Mouse (Mus musculus) forebrain, embryonic 11.5 days (tissue): ENCODE results near the gene Gramd1a. TPM values are rescaled to one million over a fixed set of nuclear protein-coding genes. Genes with fewer than 3 reads are reported as not detected.

Source experiments
- ATAC-seq: fragments of 200-750 bp; cut with Nextera tagmentation; replicated peaks from 2 replicates; pipeline ENCODE4 v1.8.0; 2017; ENCODE audit warnings: moderate TSS enrichment; ENCODE audit not compliant: low FRiP score
- DNase-seq: peaks from one replicate; pipeline ENCODE4 v3.0.0-alpha.2; 2017; ENCODE audit warnings: low spot score
- H3K27ac ChIP-seq: fragments of 300-500 bp; sonication (generic); 2 replicates; pipeline ENCODE4 v1.5.1; 2014; ENCODE audit warnings: low read depth, low read length
- H3K27me3 ChIP-seq: fragments of 300-500 bp; sonication (generic); 2 replicates; pipeline ENCODE4 v1.6.1; 2014; ENCODE audit warnings: mild to moderate bottlenecking, low read length, mixed read lengths; ENCODE audit not compliant: control insufficient read depth, insufficient read depth
- H3K36me3 ChIP-seq: fragments of 300-500 bp; sonication (generic); 2 replicates; pipeline ENCODE4 v1.6.1; 2014; ENCODE audit warnings: mild to moderate bottlenecking, low read length, moderate library complexity, mixed read lengths; ENCODE audit not compliant: control insufficient read depth, insufficient read depth
- H3K4me1 ChIP-seq: fragments of 300-500 bp; sonication (generic); replicated peaks from 2 replicates; pipeline ENCODE4 v1.6.1; 2014; ENCODE audit warnings: low read length, mixed read lengths; ENCODE audit not compliant: control insufficient read depth, insufficient read depth
- H3K4me2 ChIP-seq: fragments of 300-500 bp; sonication (generic); 2 replicates; pipeline ENCODE4 v1.6.1; 2014; ENCODE audit warnings: low read depth, mild to moderate bottlenecking, low read length, moderate library complexity, mixed read lengths; ENCODE audit not compliant: severe bottlenecking
- H3K4me3 ChIP-seq: fragments of 300-500 bp; sonication (generic); 2 replicates; pipeline ENCODE4 v1.5.1; 2014; ENCODE audit warnings: low read depth, low read length
- H3K9ac ChIP-seq: fragments of 300-500 bp; sonication (generic); 2 replicates; pipeline ENCODE4 v1.6.1; 2014; ENCODE audit warnings: low read length
- H3K9me3 ChIP-seq: fragments of 300-500 bp; sonication (generic); 2 replicates; pipeline ENCODE4 v1.6.1; 2016; ENCODE audit warnings: low read length, mixed read lengths; ENCODE audit not compliant: control insufficient read depth
- WGBS: fragments of 180-500 bp; shearing (Covaris S2); extraction: QIAGEN DNeasy Blood & Tissue Kit; methylation state at CpG from one replicate; pipeline ENCODE4 v1.1.7; 2014; 5-methylcytosine and 5-hydroxymethylcytosine counted together
- polyA plus RNA-seq: library from polyadenylated mRNA; unstranded; fragments of >200 nt; fragmentation: Nextera tagmentation; extraction: Ambion mirVana; gene quantifications from 2 replicates; pipeline ENCODE4 v1.2.1, GENCODE M21; 2014

Gene Gramd1a
- polyA plus RNA-seq, 1 experiment from 2014 or later, result 133 TPM

GRCm38 (mm10) chr7:31130197-31130596 lies 25.5 kb downstream of the Gramd1a start:
- Histone ChIP-seq H3K27ac (no peak overlapping the region), H3K4me2 (no peak overlapping the region), H3K4me3 (no peak overlapping the region), H3K9ac (no peak overlapping the region), H3K4me1 (peaks cover 6% of the 10 kb centered on the region), H3K9me3 (no peaks in the 10 kb centered on the region), H3K36me3 (peaks cover 44% of the 10 kb centered on the region), H3K27me3 (peaks cover 28% of the 10 kb centered on the region)
- ATAC-seq, result no peak
- no peak for DNase-seq
- WGBS, result 90% methylated on average over 7 of the region's 7 CpGs

GRCm38 (mm10) chr7:31128157-31128705 lies 27.5 kb downstream of the Gramd1a start:
- peaks cover 34% of the 10 kb centered on the region for H3K27me3 ChIP-seq

GRCm38 (mm10) chr7:31126851-31127724 lies 28.6 kb downstream of the Gramd1a start, which contains the start of gene Scn1b:
TSS of gene Scn1b (minus strand) at chr7:31127003.
- 1% methylated on average over 52 of the region's 60 CpGs for WGBS
- Histone ChIP-seq H3K27me3 (peaks cover 34% of the 10 kb centered on the region), H3K27ac (no peak within 1 kb of the TSS)

More at GRCm38 (mm10) chr7:31128157-31128705, 27.5 kb downstream of the Gramd1a start:
- ATAC-seq (peak; percentile 25; the same call in 1 of the 2 replicates), DNase-seq (no peak)
- Histone ChIP-seq H3K4me3 (no peak overlapping the region), H3K9ac (no peak overlapping the region), H3K4me1 (peaks cover 6% of the 10 kb centered on the region), H3K36me3 (peaks cover 32% of the 10 kb centered on the region), H3K4me2 (no peak overlapping the region), H3K9me3 (no peaks in the 10 kb centered on the region), H3K27ac (no peak overlapping the region)
- 63% methylated on average over 9 of the region's 9 CpGs for WGBS

GRCm38 (mm10) chr7:31126211-31126751 lies 29.4 kb downstream of the Gramd1a start:
- H3K36me3 ChIP-seq, result peaks cover 15% of the 10 kb centered on the region
- peak overlapping the region; percentile 43 for H3K9ac ChIP-seq
- no peak overlapping the region for H3K27ac ChIP-seq
- WGBS, result under 1% methylated on average over 40 of the region's 53 CpGs
- no peaks in the 10 kb centered on the region for H3K9me3 ChIP-seq
- ATAC-seq, result 0 out of 2 replicates have a peak, but pooled peaks have one; percentile 20
- H3K4me2 ChIP-seq, result peak overlapping the region; percentile 81
- H3K4me3 ChIP-seq, result peak overlapping the region; percentile 44
- H3K4me1 ChIP-seq, result peaks cover 6% of the 10 kb centered on the region
- DNase-seq, result peak; percentile 64
- H3K27me3 ChIP-seq, result peaks cover 34% of the 10 kb centered on the region

More at GRCm38 (mm10) chr7:31126851-31127724, 28.6 kb downstream of the Gramd1a start, which contains the start of gene Scn1b:
- Histone ChIP-seq H3K4me1 (peaks cover 6% of the 10 kb centered on the region), H3K36me3 (peaks cover 21% of the 10 kb centered on the region), H3K9me3 (no peaks in the 10 kb centered on the region), H3K4me2 (peak within 1 kb of the TSS; percentile 81), H3K9ac (peak within 1 kb of the TSS; percentile 43), H3K4me3 (peak within 1 kb of the TSS; percentile 44)
- no peak for DNase-seq
- ATAC-seq, result 0 out of 2 replicates have a peak, but pooled peaks have one; percentile 29

GRCm38 (mm10) chr7:31125116-31125515 lies 30.6 kb downstream of the Gramd1a start:
- WGBS, result 81% methylated on average over 13 of the region's 13 CpGs
- ATAC-seq, result no peak
- H3K9me3 ChIP-seq, result no peaks in the 10 kb centered on the region
- no peak overlapping the region for H3K4me3 ChIP-seq
- peaks cover 6% of the 10 kb centered on the region for H3K4me1 ChIP-seq
- H3K4me2 ChIP-seq, result no peak overlapping the region
- no peak overlapping the region for H3K9ac ChIP-seq
- H3K27ac ChIP-seq, result no peak overlapping the region
- peaks cover 9% of the 10 kb centered on the region for H3K36me3 ChIP-seq
- H3K27me3 ChIP-seq, result peaks cover 34% of the 10 kb centered on the region
- DNase-seq, result no peak

GRCm38 (mm10) chr7:31124381-31124780 lies 31.3 kb downstream of the Gramd1a start:
- Histone ChIP-seq H3K4me2 (no peak overlapping the region), H3K9ac (no peak overlapping the region), H3K4me3 (no peak overlapping the region), H3K36me3 (peaks cover 4% of the 10 kb centered on the region; the same call in 1 of the 2 replicates), H3K4me1 (peaks cover 6% of the 10 kb centered on the region), H3K27ac (no peak overlapping the region), H3K27me3 (peaks cover 34% of the 10 kb centered on the region), H3K9me3 (no peaks in the 10 kb centered on the region)
- DNase-seq (no peak), ATAC-seq (no peak)
- WGBS, result 86% methylated on average over 5 of the region's 5 CpGs

- DNase-seq (no peak), ATAC-seq (no peak)
- Histone ChIP-seq H3K4me2 (no peak overlapping the region), H3K4me3 (no peak overlapping the region), H3K27me3 (peaks cover 34% of the 10 kb centered on the region), H3K9me3 (no peaks in the 10 kb centered on the region), H3K4me1 (peaks cover 6% of the 10 kb centered on the region), H3K9ac (no peak overlapping the region), H3K27ac (no peak overlapping the region), H3K36me3 (no peaks in the 10 kb centered on the region)
- 88% methylated on average over 3 of the region's 3 CpGs for WGBS
Observed at GRCm38 (mm10) chr7:31123697-31124096, 32.0 kb downstream of the Gramd1a start.
